Mouse (Mus musculus): ENCODE measurements around the gene Snx10.

DNA sequence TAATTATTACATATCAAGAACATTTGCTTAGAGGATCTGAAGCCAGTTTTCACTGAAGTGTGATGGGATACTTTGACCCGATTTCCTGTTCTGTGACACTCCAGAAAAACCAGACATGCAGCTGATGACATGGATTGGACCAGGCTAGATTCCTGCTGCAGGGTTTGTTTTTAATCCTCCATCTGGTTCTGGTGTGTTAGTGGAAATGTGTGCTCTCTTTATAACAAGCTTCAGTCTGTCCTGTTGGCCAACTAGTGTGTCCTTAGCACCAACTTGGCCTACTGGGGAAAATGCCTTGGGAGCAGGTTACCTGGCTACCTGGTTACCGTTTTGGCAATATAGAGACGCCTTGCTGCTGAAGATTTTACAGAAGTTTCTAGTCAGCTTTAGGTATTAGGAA, 63.6 kb downstream of the Snx10 start:
- TF ChIP-seq CTCF (IDR thresholded peaks at IDR 0.05; ENCODE audit: extremely low read depth, insufficient read length, insufficient replicate concordance, low read depth, low read length) (no peak), POLR2A (IDR thresholded peaks at IDR 0.05; ENCODE audit: low read depth, low read length) (no peak)
